Mouse (Mus musculus) spleen, postnatal 4 days (tissue): ENCODE measurements around the gene Cdh7.
"Not testable (repeated sequence)": the region's sequence is repeated elsewhere in the genome, so short reads cannot be mapped to it uniquely, and the experiment has no call there.

Experiments used
- DNase-seq, 2 experiments: peaks; one replicate each; pipeline ENCODE4 v3.0.0; 2022; ENCODE audit warnings: low spot score in 2 of 2

Cdh7 gene

GRCm38 (mm10) chr1:109982064-109982808 lies at the start of gene Cdh7:
Gene Cdh7 (plus strand): TSS chr1:109982431.
- no peak for DNase-seq

DNA sequence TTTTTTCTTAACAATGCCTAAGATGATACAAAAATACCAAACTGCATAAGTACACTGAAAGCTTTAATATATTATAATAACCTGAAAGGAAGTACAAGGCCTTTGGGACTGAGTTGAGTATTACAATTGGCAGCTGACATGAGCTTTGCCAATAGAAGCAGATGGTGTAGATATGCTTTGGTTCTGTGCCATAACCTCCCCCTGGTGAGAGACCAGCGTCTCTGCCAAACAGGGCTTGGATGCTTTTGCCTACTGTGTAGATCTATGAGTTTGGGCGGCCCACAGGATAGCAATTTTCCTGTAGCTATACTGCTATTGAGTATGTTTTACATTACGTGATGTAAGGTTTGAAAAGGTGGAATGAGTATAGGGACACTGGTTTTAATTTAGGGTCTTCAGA lies 49.6 kb upstream of the Cdh7 start:
- DNase-seq = no peak

DNA sequence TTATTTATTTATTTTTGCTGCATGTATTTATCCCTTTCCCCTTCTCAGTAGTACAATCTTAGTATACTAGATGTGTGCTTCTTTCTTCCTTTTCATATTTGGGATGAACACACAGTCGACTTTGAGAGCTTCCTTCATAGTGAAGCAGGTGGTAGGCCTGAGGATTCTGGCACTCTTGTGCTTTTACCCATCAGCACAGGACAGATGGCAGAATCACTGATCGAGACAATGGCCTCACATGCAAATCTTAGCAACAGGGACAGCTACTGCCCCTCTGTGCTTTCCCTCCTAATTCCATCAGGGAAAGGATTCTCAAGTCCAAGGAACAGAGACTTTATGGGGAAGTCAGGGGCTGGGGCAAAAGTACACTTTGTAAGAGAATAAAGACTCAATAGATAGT lies 33.7 kb upstream of the Cdh7 start:
- no peak for DNase-seq

- no peak for DNase-seq
Measured at GRCm38 (mm10) chr1:109971721-109972425, 10.4 kb upstream of the Cdh7 start.

GRCm38 (mm10) chr1:109972426-109973015 lies 9.7 kb upstream of the Cdh7 start:
- DNase-seq = no peak

- no peak for DNase-seq
Measured at GRCm38 (mm10) chr1:109982809-109983536, 742 bp downstream of the Cdh7 start.

DNA sequence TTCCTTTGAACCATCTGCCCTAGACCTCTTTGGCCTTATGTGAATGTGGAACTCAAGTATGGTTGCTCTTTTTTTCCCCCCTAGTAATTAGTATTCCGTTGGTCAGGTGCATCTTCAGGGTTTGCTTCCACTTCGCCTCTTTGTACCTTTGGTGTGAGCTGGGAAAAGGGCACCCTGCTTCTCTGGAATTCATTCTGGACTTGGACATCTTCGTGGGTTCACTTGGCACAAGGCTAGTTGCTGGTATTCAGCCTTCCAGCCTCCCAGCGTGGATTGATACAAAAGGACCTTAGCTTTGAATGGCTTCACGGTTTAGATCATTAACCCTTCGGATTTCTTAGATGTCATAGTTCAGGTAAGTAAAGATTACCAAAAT lies 1.3 kb downstream of the Cdh7 start:
- no peak for DNase-seq

DNA sequence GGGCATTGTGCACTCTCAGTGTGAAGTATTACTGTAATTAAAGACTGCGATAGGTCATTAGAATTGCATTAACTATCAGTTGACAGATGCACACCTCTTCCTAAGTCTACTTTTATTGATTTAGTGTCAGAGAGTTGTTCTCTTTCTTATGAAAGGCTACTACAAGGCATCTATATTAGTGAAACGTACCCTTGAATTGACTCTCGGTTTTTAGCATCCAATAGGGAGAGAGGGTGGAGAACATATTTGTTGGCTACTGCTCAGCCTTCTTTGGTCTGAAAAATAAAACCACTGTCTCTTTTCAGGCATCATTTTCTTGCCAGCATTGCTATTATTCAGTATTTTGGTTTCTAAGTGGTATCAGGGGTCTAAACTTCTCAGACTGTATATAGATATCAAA lies 2.5 kb downstream of the Cdh7 start:
- no peak for DNase-seq

GRCm38 (mm10) chr1:109985468-109985867 lies 3.2 kb downstream of the Cdh7 start:
- DNase-seq = no peak

DNA sequence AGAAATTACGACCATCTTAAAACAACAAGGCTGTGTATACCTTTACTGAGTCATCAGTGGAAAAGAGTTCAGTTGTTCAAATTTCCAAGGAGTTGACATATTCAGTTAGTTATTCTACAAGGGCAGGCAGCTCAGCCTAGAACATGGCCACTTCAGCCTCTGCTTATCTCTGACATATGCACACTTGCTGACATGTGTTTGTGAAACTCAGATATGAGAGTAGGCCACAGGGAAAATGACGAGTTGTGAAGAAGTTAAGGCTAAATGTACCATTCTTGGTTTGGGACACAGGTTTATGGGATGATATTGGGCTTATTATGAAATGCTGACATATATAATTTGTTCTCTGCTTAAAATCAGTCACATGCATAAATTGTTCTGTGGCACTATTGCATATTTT lies 7.3 kb downstream of the Cdh7 start:
- DNase-seq = no peak

- DNase-seq = no peak
Measured at GRCm38 (mm10) chr1:109993906-109994305, 11.7 kb downstream of the Cdh7 start.

GRCm38 (mm10) chr1:110004451-110004850 lies 22.2 kb downstream of the Cdh7 start:
- no peak for DNase-seq

GRCm38 (mm10) chr1:110005038-110005437 lies 22.8 kb downstream of the Cdh7 start:
- DNase-seq = no peak

GRCm38 (mm10) chr1:110012153-110012552 lies 29.9 kb downstream of the Cdh7 start:
- DNase-seq = no peak

GRCm38 (mm10) chr1:110056317-110056716 lies 74.1 kb downstream of the Cdh7 start:
- DNase-seq = no peak

DNA sequence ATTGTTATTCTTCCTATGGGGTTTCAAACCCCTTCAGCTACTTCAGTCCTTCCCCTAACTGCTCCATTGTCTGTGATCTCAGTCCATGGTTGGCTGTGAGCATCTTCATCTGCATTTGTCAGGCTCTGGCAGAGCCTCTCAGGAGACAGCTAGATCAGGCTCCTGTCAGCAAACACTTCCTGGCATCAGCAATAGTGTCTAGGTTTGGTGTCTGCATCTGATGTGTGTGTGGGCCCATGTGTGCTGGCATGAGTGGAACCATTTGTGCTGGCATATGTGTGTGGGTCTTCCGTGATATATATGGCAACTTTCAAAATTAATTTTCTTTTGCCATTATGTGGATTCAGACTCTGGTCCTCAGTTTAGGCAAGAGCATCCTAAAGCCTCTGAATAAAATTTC lies 85.2 kb downstream of the Cdh7 start:
- DNase-seq = no peak

- DNase-seq = no peak
Measured at GRCm38 (mm10) chr1:110078471-110078870, 96.2 kb downstream of the Cdh7 start.

GRCm38 (mm10) chr1:110118071-110118470 lies 135.8 kb downstream of the Cdh7 start:
- no peak for DNase-seq

DNA sequence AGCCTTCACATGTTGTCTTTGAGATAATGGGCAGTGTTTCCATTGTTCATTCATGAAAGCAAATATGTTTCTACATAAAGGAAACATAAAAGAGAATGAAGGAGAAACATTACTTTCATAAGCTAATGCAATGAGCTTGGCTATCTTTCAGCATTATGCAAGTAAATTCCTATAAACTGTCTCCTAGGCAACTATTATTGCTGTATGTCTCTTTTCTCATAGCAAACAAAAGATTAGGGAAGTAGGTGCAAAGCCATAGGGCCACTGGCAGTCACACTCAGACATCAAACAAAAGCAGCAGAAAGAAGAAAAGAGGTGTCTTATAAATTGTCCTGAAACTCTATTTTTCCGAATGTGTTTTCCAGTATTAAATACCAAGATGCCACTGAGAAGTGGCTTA lies 136.6 kb downstream of the Cdh7 start:
- no peak for DNase-seq

GRCm38 (mm10) chr1:110171459-110171858 lies 189.2 kb downstream of the Cdh7 start:
- not testable (repeated sequence) for DNase-seq
